Mouse (Mus musculus) small intestine, adult 10 weeks (tissue): ENCODE measurements around the gene Mrpl16. TPM values are rescaled to one million over a fixed set of nuclear protein-coding genes. Genes with fewer than 3 reads are reported as not detected.

Source experiments
- polyA plus RNA-seq: library from polyadenylated mRNA; stranded (reverse); fragments of 350-450 nt; fragmentation: Illumina TruSeq; extraction: RNeasy Lipid Tissue Mini Kit (QIAGEN cat#74804); gene quantifications from one replicate; pipeline ENCODE4 v1.2.3, GENCODE M21; 2014; ENCODE audit warnings: low replicate concordance

Mrpl16 gene
- 25.3 TPM for polyA plus RNA-seq

DNA sequence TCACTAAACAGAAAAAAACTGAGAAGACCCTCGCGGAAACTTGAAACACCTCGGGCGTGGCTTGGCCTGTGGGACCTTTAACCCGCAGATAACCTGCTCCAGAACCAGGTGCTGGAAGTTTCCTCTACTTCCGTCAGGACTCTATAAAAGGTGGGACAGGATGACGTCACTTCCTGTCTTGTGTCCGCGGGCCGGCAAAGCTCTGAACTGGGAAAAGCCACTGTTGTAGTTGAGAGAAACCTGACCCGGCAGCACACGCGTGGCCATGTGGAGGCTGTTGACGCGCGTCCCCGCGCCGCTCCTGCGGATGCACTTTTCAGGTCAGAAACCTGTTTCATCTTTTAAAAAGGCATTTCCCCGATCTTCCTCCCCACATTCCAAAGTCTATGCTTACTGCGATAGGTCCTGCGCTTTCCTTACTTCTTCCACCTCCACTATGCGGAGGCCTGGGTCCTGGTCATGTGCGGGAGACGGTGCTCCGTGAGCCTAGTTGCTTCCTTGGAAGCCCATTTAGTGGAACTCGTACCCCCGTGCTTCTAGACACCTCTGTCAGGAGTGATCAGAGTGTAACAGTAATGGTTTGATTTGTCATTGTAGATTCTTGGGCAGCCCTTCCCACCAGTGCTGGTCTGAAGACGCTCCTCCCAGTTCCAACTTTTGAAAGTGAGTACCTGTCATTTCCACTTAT, at the start of gene Mrpl16:
Gene Mrpl16, plus strand, starts transcription at position 187 of the 688 bp plus-strand sequence.

DNA sequence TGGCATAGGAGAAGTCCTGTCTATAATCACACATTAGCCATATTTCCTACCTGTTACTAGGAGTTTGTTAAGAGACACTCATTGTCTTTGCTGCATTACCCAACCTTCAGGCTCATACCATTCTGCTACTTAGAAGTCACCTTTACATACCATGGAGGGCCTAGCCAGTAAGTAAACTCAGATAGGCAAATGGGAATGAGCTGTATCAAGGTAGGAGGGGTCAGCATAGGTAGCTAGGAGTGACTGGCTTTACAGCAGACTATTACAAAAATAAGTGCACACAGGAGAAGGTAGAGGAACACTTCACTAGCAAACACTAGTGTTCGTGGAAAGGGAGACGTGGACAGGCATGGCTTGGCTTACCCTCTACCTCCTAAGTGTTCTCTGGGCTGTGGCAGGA, 22.9 kb upstream of the Mrpl16 start, which contains the start of gene Gif:
Gene Gif, plus strand, starts transcription at position 257 of the 400 bp plus-strand sequence.

GRCm38 (mm10) chr19:11819143-11819700, 49.0 kb downstream of the Mrpl16 start, which contains the start of gene Stx3:
Gene Stx3, minus strand, starts transcription at chr19:11819403.

Other genes starting within 250 kb of the Mrpl16 start
- gene Ms4a4d, start 233.6 kb upstream of the Mrpl16 start, polyA plus RNA-seq = 41.4 TPM
- 12.8 TPM for gene Ms4a6d, start 165.5 kb upstream of the Mrpl16 start, polyA plus RNA-seq
- gene Ms4a2, start 146.7 kb upstream of the Mrpl16 start, polyA plus RNA-seq = not detected
- not detected for gene Ms4a3, start 129.5 kb upstream of the Mrpl16 start, polyA plus RNA-seq
- not detected for gene Oosp2, start 109.8 kb upstream of the Mrpl16 start, polyA plus RNA-seq
- 0.63 TPM for gene Oosp1, start 79.2 kb upstream of the Mrpl16 start, polyA plus RNA-seq
- gene Oosp3, start 73.3 kb upstream of the Mrpl16 start, polyA plus RNA-seq = not detected
- 0.45 TPM for gene Gif, start 22.8 kb upstream of the Mrpl16 start, polyA plus RNA-seq
- gene Stx3, start 49.0 kb downstream of the Mrpl16 start, polyA plus RNA-seq = 129 TPM
- gene Olfr1417, start 68.8 kb downstream of the Mrpl16 start, polyA plus RNA-seq = not detected
- not detected for gene Olfr1418, start 90.7 kb downstream of the Mrpl16 start, polyA plus RNA-seq
- gene Olfr1419, start 104.7 kb downstream of the Mrpl16 start, polyA plus RNA-seq = not detected
- not detected for gene Olfr1420, start 116.2 kb downstream of the Mrpl16 start, polyA plus RNA-seq
- gene Patl1, start 142.0 kb downstream of the Mrpl16 start, polyA plus RNA-seq = 34.9 TPM
- 27.3 TPM for gene Osbp, start 195.6 kb downstream of the Mrpl16 start, polyA plus RNA-seq